Mouse (Mus musculus): ENCODE measurements around the gene Bola3.

GRCm38 (mm10) chr6:83348873-83349272 is at the start of gene Bola3:
- TF ChIP-seq CTCF (IDR thresholded peaks at IDR 0.05; ENCODE audit: borderline replicate concordance, insufficient read depth, low read depth, low read length) (no peak), POLR2A (IDR thresholded peaks at IDR 0.05; ENCODE audit: borderline replicate concordance, insufficient read depth, low read length) (no peak)
